Mouse (Mus musculus) brain, adult 10 weeks (tissue): Measurements from ENCODE around the gene Gm35549. TPM values are rescaled to one million over a fixed set of nuclear protein-coding genes. Genes with fewer than 3 reads are reported as not detected.

Source experiments
- polyA plus RNA-seq: library from polyadenylated mRNA; stranded (reverse); fragments of 350-450 nt; fragmentation: Illumina TruSeq; extraction: RNeasy Lipid Tissue Mini Kit (QIAGEN cat#74804); gene quantifications from one replicate; pipeline ENCODE4 v1.2.3, GENCODE M21; 2015; ENCODE audit warnings: low read depth, low replicate concordance

Gm35549 gene
- not detected for polyA plus RNA-seq

DNA sequence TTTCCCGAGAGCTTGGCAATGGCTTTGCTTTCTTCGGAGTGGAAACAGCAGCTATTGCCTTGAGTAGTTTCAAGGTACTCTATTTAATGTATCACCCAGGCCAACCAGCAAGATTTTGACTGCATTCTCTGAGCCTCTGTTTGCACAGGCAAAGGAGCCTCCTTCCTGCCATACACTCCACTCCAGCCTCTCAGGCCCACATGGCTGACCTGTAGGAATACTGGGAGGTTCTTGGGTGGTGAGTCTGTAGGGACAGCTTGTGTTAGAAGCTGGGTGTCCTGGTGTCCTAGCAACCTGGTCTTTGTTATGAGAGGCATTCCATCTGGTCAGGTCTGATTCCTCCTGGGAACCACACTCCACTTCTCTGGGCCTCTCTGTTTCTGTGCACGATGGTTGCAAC lies at the start of gene Gm35549:
Gene Gm35549, minus strand, starts transcription at position 276 of the 400 bp plus-strand sequence.

DNA sequence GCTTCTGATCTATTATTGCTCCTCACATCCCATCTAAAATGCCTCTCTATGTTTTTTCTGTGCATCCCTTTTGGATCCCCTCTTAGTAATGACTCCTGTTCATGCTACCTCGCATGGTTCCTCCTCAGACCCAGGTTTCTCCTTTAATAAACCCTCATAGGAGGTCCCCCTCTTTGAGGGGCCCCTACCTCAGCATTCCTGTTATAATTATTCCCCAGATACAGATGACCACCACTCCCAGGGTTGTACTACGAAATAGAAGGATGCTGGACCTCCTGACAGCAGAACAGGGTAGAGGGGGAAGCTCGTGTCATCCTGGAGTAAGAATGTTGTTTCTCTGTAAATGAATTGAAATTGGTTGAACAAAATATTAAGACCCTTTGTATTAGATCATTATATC lies 41.5 kb upstream of the Gm35549 start, which contains the start of gene Zkscan7:
Gene Zkscan7, plus strand, starts transcription at position 301 of the 400 bp plus-strand sequence.

DNA sequence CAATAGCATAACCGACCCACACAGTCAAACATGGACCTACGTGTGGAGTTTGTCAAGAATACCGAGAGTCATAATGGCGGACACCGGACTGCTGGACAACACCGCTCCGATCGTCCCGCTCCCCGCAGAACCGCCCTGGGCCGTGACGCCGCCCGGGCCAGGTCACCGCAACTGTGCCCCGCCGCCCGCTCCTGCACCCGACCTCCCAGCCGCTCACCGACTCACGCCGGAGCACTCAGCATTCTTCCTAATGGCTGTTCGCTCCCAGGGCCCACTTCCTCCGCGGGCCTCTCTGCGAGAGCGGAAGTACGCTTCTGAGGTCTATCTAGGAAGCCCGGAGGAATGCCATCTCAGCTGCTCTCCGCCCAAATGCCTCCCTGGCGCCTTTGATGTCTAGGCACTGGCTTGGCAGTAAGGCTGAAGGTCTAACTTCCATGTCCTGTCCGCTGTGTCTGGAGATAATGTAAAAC lies 21.9 kb upstream of the Gm35549 start, which contains the start of gene Zfp445:
Gene Zfp445, minus strand, starts transcription at position 310 of the 470 bp plus-strand sequence.

DNA sequence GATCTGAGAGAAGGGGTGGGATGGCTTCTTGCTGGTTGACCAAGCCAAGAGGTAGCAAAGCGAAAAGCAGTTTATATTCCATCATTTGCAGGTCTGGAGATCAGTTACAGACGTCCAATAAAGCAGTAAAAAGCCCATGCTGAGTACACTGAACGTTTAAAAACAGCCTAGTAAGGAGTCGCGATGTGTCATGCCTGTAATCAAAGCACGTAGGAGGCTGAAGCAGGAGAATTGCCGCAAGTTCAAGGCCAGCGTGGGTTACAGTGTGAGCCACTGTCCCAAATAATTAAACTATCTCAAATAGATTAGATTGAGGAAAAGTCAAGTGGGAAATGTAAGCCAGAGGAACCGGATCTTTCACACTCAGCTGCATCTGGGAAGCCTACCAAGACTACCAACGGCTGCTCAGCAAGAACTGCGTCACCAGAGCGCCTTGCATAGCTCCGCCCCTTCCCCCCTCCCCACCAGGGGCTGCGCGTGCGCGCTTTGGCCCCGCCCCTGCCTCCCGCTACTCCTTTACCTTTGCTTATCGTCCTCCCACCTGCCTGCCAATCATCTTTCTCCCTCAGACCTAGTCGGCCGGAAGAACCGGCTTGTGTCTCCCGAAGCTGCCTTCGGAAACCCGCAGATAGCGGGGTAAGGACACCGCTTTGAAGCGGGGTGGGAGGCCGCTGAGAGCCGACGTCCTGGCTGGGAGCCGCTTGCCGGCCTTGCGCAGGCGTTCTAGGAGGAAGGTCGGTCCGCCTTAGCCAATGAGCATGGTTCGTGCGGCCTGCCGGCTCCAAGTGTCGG lies 38.6 kb downstream of the Gm35549 start, which contains the start of gene Tcaim:
Gene Tcaim, plus strand, starts transcription at position 487 of the 792 bp plus-strand sequence.

Other genes starting within 250 kb of the Gm35549 start
- gene Topaz1, start 96.7 kb downstream of the Gm35549 start, polyA plus RNA-seq: not detected
- 18.3 TPM for gene Tcaim, start 38.5 kb downstream of the Gm35549 start, polyA plus RNA-seq
- gene Zfp445, start 22.0 kb upstream of the Gm35549 start, polyA plus RNA-seq: 134 TPM
- gene Zkscan7, start 41.6 kb upstream of the Gm35549 start, polyA plus RNA-seq: 5.0 TPM
- 6.2 TPM for gene Zfp105, start 79.0 kb upstream of the Gm35549 start, polyA plus RNA-seq
- gene 1110059G10Rik, start 107.0 kb upstream of the Gm35549 start, polyA plus RNA-seq: 32.2 TPM
- 0.79 TPM for gene Kif15, start 107.0 kb upstream of the Gm35549 start, polyA plus RNA-seq
- 34.5 TPM for gene Tmem42, start 177.3 kb upstream of the Gm35549 start, polyA plus RNA-seq
- gene Tgm4, start 190.7 kb upstream of the Gm35549 start, polyA plus RNA-seq: 0.59 TPM